Mouse (Mus musculus) hematopoietic multipotent progenitor cell, adult 10-12 weeks (in vitro differentiated cells): Measurements from ENCODE around the gene Entpd8. TPM values are rescaled to one million over a fixed set of nuclear protein-coding genes. Genes with fewer than 3 reads are reported as not detected.

Experiments
- polyA plus RNA-seq: library from polyadenylated mRNA; stranded (reverse); fragments of >175 nt; gene quantifications from 2 replicates; pipeline ENCODE4 v1.2.3, GENCODE M21; 2012; ENCODE audit warnings: low replicate concordance

Gene Entpd8
- polyA plus RNA-seq = not detected in 2 replicates

GRCm38 (mm10) chr2:25080076-25080475 is at the start of gene Entpd8:
Entpd8 (plus strand) TSS chr2:25080304.

GRCm38 (mm10) chr2:25054221-25055067 is 25.7 kb upstream of the Entpd8 start, which contains the start of gene Nsmf:
Nsmf (plus strand) TSS chr2:25054355.

GRCm38 (mm10) chr2:25095109-25095850 is 15.2 kb downstream of the Entpd8 start, which contains the start of gene Noxa1:
Noxa1 (minus strand) TSS chr2:25095149.

Other genes starting within 250 kb of the Entpd8 start
- 49.1 and 68.9 TPM in 2 replicates for gene Ehmt1, start 160.7 kb upstream of the Entpd8 start, polyA plus RNA-seq
- 109 and 170 TPM in 2 replicates for gene Arrdc1, start 145.1 kb upstream of the Entpd8 start, polyA plus RNA-seq
- gene Zmynd19, start 130.5 kb upstream of the Entpd8 start, polyA plus RNA-seq = 4.5 and 5.5 TPM in 2 replicates
- 9.0 and 14.3 TPM in 2 replicates for gene Dph7, start 117.9 kb upstream of the Entpd8 start, polyA plus RNA-seq
- gene Mrpl41, start 105.2 kb upstream of the Entpd8 start, polyA plus RNA-seq = 6.8 and 41.9 TPM in 2 replicates
- 16.1 and 17.4 TPM in 2 replicates for gene Pnpla7, start 104.3 kb upstream of the Entpd8 start, polyA plus RNA-seq
- gene Nsmf, start 25.9 kb upstream of the Entpd8 start, polyA plus RNA-seq = 24.0 and 47.9 TPM in 2 replicates
- 0.07 and 0.45 TPM in 2 replicates for gene Noxa1, start 14.8 kb downstream of the Entpd8 start, polyA plus RNA-seq
- 10.2 and 19.3 TPM in 2 replicates for gene Nrarp, start 100.5 kb downstream of the Entpd8 start, polyA plus RNA-seq
- 52.8 and 77.9 TPM in 2 replicates for gene Tor4a, start 116.6 kb downstream of the Entpd8 start, polyA plus RNA-seq
- 30.0 and 35.5 TPM in 2 replicates for gene Nelfb, start 131.2 kb downstream of the Entpd8 start, polyA plus RNA-seq
- gene Stpg3, start 134.3 kb downstream of the Entpd8 start, polyA plus RNA-seq = 0.19 TPM in 1 of 2 replicates, not detected in the other
- 0.13 TPM in 1 of 2 replicates, not detected in the other for gene Fam166a, start 138.4 kb downstream of the Entpd8 start, polyA plus RNA-seq
- gene Tubb4b, start 144.4 kb downstream of the Entpd8 start, polyA plus RNA-seq = 38.7 and 174 TPM in 2 replicates
- not detected in 2 replicates for gene Slc34a3, start 154.1 kb downstream of the Entpd8 start, polyA plus RNA-seq
- 0.13 TPM in 1 of 2 replicates, not detected in the other for gene Rnf224, start 156.5 kb downstream of the Entpd8 start, polyA plus RNA-seq
- gene Rnf208, start 162.0 kb downstream of the Entpd8 start, polyA plus RNA-seq = 1.9 and 6.1 TPM in 2 replicates
- not detected in 2 replicates for gene Cysrt1, start 162.1 kb downstream of the Entpd8 start, polyA plus RNA-seq
- gene AL732309.1, start 166.6 kb downstream of the Entpd8 start, polyA plus RNA-seq = 2.6 and 4.1 TPM in 2 replicates
- gene Tmem203, start 175.1 kb downstream of the Entpd8 start, polyA plus RNA-seq = 12.0 and 24.1 TPM in 2 replicates
- 25.3 and 55.9 TPM in 2 replicates for gene Tprn, start 182.3 kb downstream of the Entpd8 start, polyA plus RNA-seq
- gene Ssna1, start 192.1 kb downstream of the Entpd8 start, polyA plus RNA-seq = 76.2 and 82.8 TPM in 2 replicates
- 19.8 and 24.6 TPM in 2 replicates for gene Anapc2, start 192.2 kb downstream of the Entpd8 start, polyA plus RNA-seq
- not detected in 2 replicates for gene Tmem210, start 207.8 kb downstream of the Entpd8 start, polyA plus RNA-seq
- gene Lrrc26, start 209.6 kb downstream of the Entpd8 start, polyA plus RNA-seq = not detected in 2 replicates
- gene Grin1, start 238.9 kb downstream of the Entpd8 start, polyA plus RNA-seq = 0.03 TPM in 2 replicates